Mouse (Mus musculus) cerebellum, postnatal 25 days (tissue): Measurements from ENCODE around the gene 4930404N11Rik.

Source experiments
- DNase-seq, 2 experiments: peaks; one replicate each; pipeline ENCODE4 v3.0.0; 2021; ENCODE audit warnings: mixed read lengths in 2 of 2

Gene 4930404N11Rik

GRCm38 (mm10) chr10:81379809-81380378, 14.3 kb upstream of the 4930404N11Rik start:
- no peak for DNase-seq

GRCm38 (mm10) chr10:81379183-81379553, 13.6 kb upstream of the 4930404N11Rik start:
- DNase-seq: no peak

GRCm38 (mm10) chr10:81378553-81379182, 13.1 kb upstream of the 4930404N11Rik start:
- peak; percentile 100 for DNase-seq

- no peak for DNase-seq
These were observed 12.4 kb upstream of the 4930404N11Rik start, which contains the start of gene Fzr1 for GRCm38 (mm10) chr10:81377793-81378552. Gene Fzr1, minus strand, starts transcription at chr10:81378516.

- no peak for DNase-seq
These were observed 11.7 kb upstream of the 4930404N11Rik start for GRCm38 (mm10) chr10:81377362-81377664.

GRCm38 (mm10) chr10:81376561-81377361, 11.1 kb upstream of the 4930404N11Rik start:
- no peak for DNase-seq

- no peak for DNase-seq
These were observed 9.7 kb upstream of the 4930404N11Rik start for GRCm38 (mm10) chr10:81375322-81375721.

GRCm38 (mm10) chr10:81367207-81367495, 1.5 kb upstream of the 4930404N11Rik start:
- DNase-seq: no peak

GRCm38 (mm10) chr10:81366477-81367206, 1.0 kb upstream of the 4930404N11Rik start:
- no peak for DNase-seq

- DNase-seq: peak in 1 of 2 experiments; percentile 52
These were observed 543 bp downstream of the 4930404N11Rik start for GRCm38 (mm10) chr10:81365073-81365472.

GRCm38 (mm10) chr10:81364666-81365065, 950 bp downstream of the 4930404N11Rik start:
- DNase-seq: peak in 1 of 2 experiments; percentile 58

GRCm38 (mm10) chr10:81363436-81364346, 1.9 kb downstream of the 4930404N11Rik start:
- DNase-seq: peak in 1 of 2 experiments; percentile 47

GRCm38 (mm10) chr10:81362336-81362949, 3.2 kb downstream of the 4930404N11Rik start:
- no peak for DNase-seq

- DNase-seq: no peak
These were observed 4.9 kb downstream of the 4930404N11Rik start for GRCm38 (mm10) chr10:81360721-81361120.

GRCm38 (mm10) chr10:81358841-81359240, 6.8 kb downstream of the 4930404N11Rik start:
- no peak for DNase-seq

GRCm38 (mm10) chr10:81358209-81358608, 7.4 kb downstream of the 4930404N11Rik start:
- no peak for DNase-seq

GRCm38 (mm10) chr10:81356991-81357844, 8.4 kb downstream of the 4930404N11Rik start, which contains the start of gene Mfsd12:
Gene Mfsd12, plus strand, starts transcription at chr10:81357491.
- DNase-seq: peak; percentile 93 to 97

GRCm38 (mm10) chr10:81356352-81356990, 9.1 kb downstream of the 4930404N11Rik start:
- no peak for DNase-seq

- no peak for DNase-seq
These were observed 10.1 kb downstream of the 4930404N11Rik start for GRCm38 (mm10) chr10:81355533-81355932.
